Mouse (Mus musculus): ENCODE data around the gene 4930438A08Rik. TPM values are rescaled to one million over a fixed set of nuclear protein-coding genes. Genes with fewer than 3 reads are reported as not detected.

Gene 4930438A08Rik
- polyA plus RNA-seq, 1 experiment from 2014 or later, result 0.26 TPM

- WGBS, result 94% methylated on average over 3 of the region's 3 CpGs
These were observed 52.2 kb downstream of the 4930438A08Rik start for GRCm38 (mm10) chr11:58326781-58327180.

GRCm38 (mm10) chr11:58329906-58330275, 55.3 kb downstream of the 4930438A08Rik start:
- H3K9me3 ChIP-seq (replicated peaks; ENCODE audit: control insufficient read depth, low read length), result no peaks in the 10 kb centered on the region; the same call in 1 of the 2 replicates
- H3K4me3 ChIP-seq (replicated peaks; ENCODE audit: low read length), result peak overlapping the region; percentile 91
- peaks cover 10% of the 10 kb centered on the region for H3K36me3 ChIP-seq (ENCODE audit: control insufficient read depth, insufficient read depth, low read length)
- peak overlapping the region; percentile 93 for H3K9ac ChIP-seq (ENCODE audit: low read length)
- ATAC-seq (ENCODE audit: insufficient read depth, low FRiP score), result peak; percentile 22; the same call in 1 of the 2 replicates
- peak overlapping the region; percentile 87 for H3K4me2 ChIP-seq (ENCODE audit: low read depth, low read length)
- under 1% methylated on average over 21 of the region's 21 CpGs for WGBS
- peaks cover 28% of the 10 kb centered on the region for H3K4me1 ChIP-seq (ENCODE audit: control insufficient read depth, insufficient read depth, low read length)
- peak overlapping the region; percentile 88 for H3K27ac ChIP-seq (ENCODE audit: low read length)
- H3K27me3 ChIP-seq (ENCODE audit: control insufficient read depth, insufficient read depth, low read length), result no peaks in the 10 kb centered on the region

More at GRCm38 (mm10) chr11:58326781-58327180, 52.2 kb downstream of the 4930438A08Rik start:
- no peak overlapping the region for H3K9ac ChIP-seq (ENCODE audit: low read length)
- no peaks in the 10 kb centered on the region for H3K27me3 ChIP-seq (ENCODE audit: control insufficient read depth, insufficient read depth, low read length)
- no peak overlapping the region for H3K4me3 ChIP-seq (replicated peaks; ENCODE audit: low read length)
- H3K4me1 ChIP-seq (ENCODE audit: control insufficient read depth, insufficient read depth, low read length), result peaks cover 28% of the 10 kb centered on the region
- H3K9me3 ChIP-seq (replicated peaks; ENCODE audit: control insufficient read depth, low read length), result no peaks in the 10 kb centered on the region; the same call in 1 of the 2 replicates
- peaks cover 10% of the 10 kb centered on the region; the same call in 1 of the 2 replicates for H3K36me3 ChIP-seq (ENCODE audit: control insufficient read depth, insufficient read depth, low read length)
- no peak for ATAC-seq (ENCODE audit: insufficient read depth, low FRiP score)
- H3K4me2 ChIP-seq (ENCODE audit: low read depth, low read length), result no peak overlapping the region
- H3K27ac ChIP-seq (ENCODE audit: low read length), result no peak overlapping the region

GRCm38 (mm10) chr11:58330276-58331148, 55.9 kb downstream of the 4930438A08Rik start, which contains the start of the genes Zfp672 and Sh3bp5l:
TSS of gene Zfp672 (minus strand) at chr11:58330339.
TSS of gene Sh3bp5l (plus strand) at chr11:58330724.
- Histone ChIP-seq H3K4me3 (replicated peaks; ENCODE audit: low read length) (peak within 1 kb of the TSS; percentile 91), H3K4me2 (ENCODE audit: low read depth, low read length) (peak within 1 kb of the TSS; percentile 89), H3K36me3 (ENCODE audit: control insufficient read depth, insufficient read depth, low read length) (peaks cover 10% of the 10 kb centered on the region), H3K4me1 (ENCODE audit: control insufficient read depth, insufficient read depth, low read length) (peaks cover 28% of the 10 kb centered on the region), H3K27me3 (ENCODE audit: control insufficient read depth, insufficient read depth, low read length) (no peaks in the 10 kb centered on the region), H3K27ac (ENCODE audit: low read length) (peak within 1 kb of the TSS; percentile 88), H3K9ac (ENCODE audit: low read length) (peak within 1 kb of the TSS; percentile 93), H3K9me3 (replicated peaks; ENCODE audit: control insufficient read depth, low read length) (no peaks in the 10 kb centered on the region; the same call in 1 of the 2 replicates)
- peak; percentile 92 for ATAC-seq (ENCODE audit: insufficient read depth, low FRiP score)
- 0% methylated on average over 52 of the region's 52 CpGs for WGBS

- Histone ChIP-seq H3K4me3 (replicated peaks; ENCODE audit: low read length) (peak overlapping the region; percentile 91), H3K9me3 (replicated peaks; ENCODE audit: control insufficient read depth, low read length) (no peaks in the 10 kb centered on the region; the same call in 1 of the 2 replicates), H3K4me2 (ENCODE audit: low read depth, low read length) (peak overlapping the region; percentile 89), H3K36me3 (ENCODE audit: control insufficient read depth, insufficient read depth, low read length) (peaks cover 10% of the 10 kb centered on the region), H3K27ac (ENCODE audit: low read length) (peak overlapping the region; percentile 87; the same call in 1 of the 2 replicates), H3K4me1 (ENCODE audit: control insufficient read depth, insufficient read depth, low read length) (peaks cover 28% of the 10 kb centered on the region), H3K27me3 (ENCODE audit: control insufficient read depth, insufficient read depth, low read length) (no peaks in the 10 kb centered on the region), H3K9ac (ENCODE audit: low read length) (peak overlapping the region; percentile 87)
- WGBS, result 13% methylated on average over 10 of the region's 10 CpGs
- no peak for ATAC-seq (ENCODE audit: insufficient read depth, low FRiP score)
These were observed 56.5 kb downstream of the 4930438A08Rik start for GRCm38 (mm10) chr11:58331149-58331495.

- H3K4me2 ChIP-seq (ENCODE audit: low read depth, low read length), result peak overlapping the region; percentile 89
- H3K27ac ChIP-seq (ENCODE audit: low read length), result no peak overlapping the region
- peaks cover 10% of the 10 kb centered on the region for H3K36me3 ChIP-seq (ENCODE audit: control insufficient read depth, insufficient read depth, low read length)
- H3K4me3 ChIP-seq (replicated peaks; ENCODE audit: low read length), result peak overlapping the region; percentile 91
- ATAC-seq (ENCODE audit: insufficient read depth, low FRiP score), result no peak
- peak overlapping the region; percentile 87 for H3K9ac ChIP-seq (ENCODE audit: low read length)
- no peaks in the 10 kb centered on the region; the same call in 1 of the 2 replicates for H3K9me3 ChIP-seq (replicated peaks; ENCODE audit: control insufficient read depth, low read length)
- no peaks in the 10 kb centered on the region for H3K27me3 ChIP-seq (ENCODE audit: control insufficient read depth, insufficient read depth, low read length)
- peaks cover 28% of the 10 kb centered on the region for H3K4me1 ChIP-seq (ENCODE audit: control insufficient read depth, insufficient read depth, low read length)
- WGBS, result 73% methylated on average over 6 of the region's 6 CpGs
These were observed 56.9 kb downstream of the 4930438A08Rik start for GRCm38 (mm10) chr11:58331546-58331945.

- Histone ChIP-seq H3K4me1 (ENCODE audit: control insufficient read depth, insufficient read depth, low read length) (peaks cover 15% of the 10 kb centered on the region), H3K27ac (ENCODE audit: low read length) (no peak overlapping the region), H3K4me3 (replicated peaks; ENCODE audit: low read length) (no peak overlapping the region), H3K9ac (ENCODE audit: low read length) (no peak overlapping the region), H3K9me3 (replicated peaks; ENCODE audit: control insufficient read depth, low read length) (no peaks in the 10 kb centered on the region), H3K36me3 (ENCODE audit: control insufficient read depth, insufficient read depth, low read length) (peaks cover 15% of the 10 kb centered on the region), H3K27me3 (ENCODE audit: control insufficient read depth, insufficient read depth, low read length) (no peaks in the 10 kb centered on the region), H3K4me2 (ENCODE audit: low read depth, low read length) (no peak overlapping the region)
- no peak for ATAC-seq (ENCODE audit: insufficient read depth, low FRiP score)
- WGBS, result 64% methylated on average over 3 of the region's 3 CpGs
These were observed 60.1 kb downstream of the 4930438A08Rik start for GRCm38 (mm10) chr11:58334746-58335145.

Other genes with a start within 250 kb of the 4930438A08Rik start
- not detected in 2 replicates for gene Gm12248, start 181.7 kb upstream of the 4930438A08Rik start, polyA plus RNA-seq (2015; fragmentation: Nextera tagmentation; extraction: Ambion mirVana)
- gene Cnot8, start 170.6 kb upstream of the 4930438A08Rik start, polyA plus RNA-seq (2015; fragmentation: Nextera tagmentation; extraction: Ambion mirVana), result 71.7 and 74.6 TPM in 2 replicates
- gene Gemin5, start 106.3 kb upstream of the 4930438A08Rik start, polyA plus RNA-seq (2015; fragmentation: Nextera tagmentation; extraction: Ambion mirVana), result 12.7 and 14.9 TPM in 2 replicates
- 111 and 118 TPM in 2 replicates for gene Mrpl22, start 103.1 kb upstream of the 4930438A08Rik start, polyA plus RNA-seq (2015; fragmentation: Nextera tagmentation; extraction: Ambion mirVana)
- gene Igtp, start 75.2 kb upstream of the 4930438A08Rik start, polyA plus RNA-seq (2015; fragmentation: Nextera tagmentation; extraction: Ambion mirVana), result 4.5 and 6.3 TPM in 2 replicates
- 3.7 and 4.0 TPM in 2 replicates for gene Irgm2, start 75.2 kb upstream of the 4930438A08Rik start, polyA plus RNA-seq (2015; fragmentation: Nextera tagmentation; extraction: Ambion mirVana)
- gene Zfp692, start 32.3 kb downstream of the 4930438A08Rik start, polyA plus RNA-seq (2015; fragmentation: Nextera tagmentation; extraction: Ambion mirVana), result 28.8 and 29.9 TPM in 2 replicates
- 44.8 and 52.1 TPM in 2 replicates for gene Zfp672, start 55.5 kb downstream of the 4930438A08Rik start, polyA plus RNA-seq (2015; fragmentation: Nextera tagmentation; extraction: Ambion mirVana)
- gene Sh3bp5l, start 55.9 kb downstream of the 4930438A08Rik start, polyA plus RNA-seq (2015; fragmentation: Nextera tagmentation; extraction: Ambion mirVana), result 29.8 and 37.1 TPM in 2 replicates
- 213 and 226 TPM in 2 replicates for gene Lypd8, start 104.2 kb downstream of the 4930438A08Rik start, polyA plus RNA-seq (2015; fragmentation: Nextera tagmentation; extraction: Ambion mirVana)
- gene 1810065E05Rik, start 146.3 kb downstream of the 4930438A08Rik start, polyA plus RNA-seq (2015; fragmentation: Nextera tagmentation; extraction: Ambion mirVana), result not detected in 2 replicates
- gene Gm12253, start 157.8 kb downstream of the 4930438A08Rik start, polyA plus RNA-seq (2015; fragmentation: Nextera tagmentation; extraction: Ambion mirVana), result not detected in 2 replicates
- gene Lypd9, start 178.1 kb downstream of the 4930438A08Rik start, polyA plus RNA-seq (2015; fragmentation: Nextera tagmentation; extraction: Ambion mirVana), result not detected in 2 replicates
- not detected in 2 replicates for gene Olfr30, start 187.5 kb downstream of the 4930438A08Rik start, polyA plus RNA-seq (2015; fragmentation: Nextera tagmentation; extraction: Ambion mirVana)
- not detected in 2 replicates for gene Olfr332, start 217.8 kb downstream of the 4930438A08Rik start, polyA plus RNA-seq (2015; fragmentation: Nextera tagmentation; extraction: Ambion mirVana)
- not detected in 2 replicates for gene Olfr331, start 227.8 kb downstream of the 4930438A08Rik start, polyA plus RNA-seq (2015; fragmentation: Nextera tagmentation; extraction: Ambion mirVana)